Mouse (Mus musculus): ENCODE measurements around the gene Rpl5.

- TF ChIP-seq POLR2A (IDR thresholded peaks at IDR 0.05; ENCODE audit: borderline replicate concordance, insufficient read depth, low read length) (no peak), CTCF (IDR thresholded peaks at IDR 0.05; ENCODE audit: borderline replicate concordance, insufficient read depth, low read depth, low read length) (no peak)
Measured at GRCm38 (mm10) chr5:107873330-107873729, 27.0 kb upstream of the Rpl5 start.
